Comparison of ENCODE assay signal across 17 mouse cellular contexts in genomic region chr13:75879756-75880155, GRCm38 (mm10).
"Had no signal": no experiment of that assay in that cellular context is flagged by ENCODE, and none has a peak within 500 bp of the region (broad histone marks: within the 10 kb centered on the region; RNA-seq: fewer than 3 reads in every experiment).

No protein-coding gene starts in this region.

- H3K4me3 ChIP-seq: midbrain, embryonic 10.5 days; midbrain, embryonic 13.5 days; midbrain, embryonic 15.5 days; myocyte; neural tube, embryonic 13.5 days; neural tube, embryonic 15.5 days had no signal

- H3K4me2 ChIP-seq: lung, embryonic 14.5 days; midbrain, embryonic 13.5 days; midbrain, embryonic 15.5 days; neural tube, embryonic 13.5 days; neural tube, embryonic 15.5 days had no signal

- H3K27ac ChIP-seq: midbrain, embryonic 10.5 days; midbrain, embryonic 13.5 days; midbrain, embryonic 15.5 days; neural tube, embryonic 13.5 days; neural tube, embryonic 15.5 days had no signal

- H3K9ac ChIP-seq: lung, embryonic 14.5 days; midbrain, embryonic 13.5 days; midbrain, embryonic 15.5 days; neural tube, embryonic 13.5 days; neural tube, embryonic 15.5 days had no signal

- H3K27me3 ChIP-seq: midbrain, embryonic 13.5 days; midbrain, embryonic 15.5 days; neural tube, embryonic 13.5 days; neural tube, embryonic 15.5 days had no signal

- H3K9me3 ChIP-seq: midbrain, embryonic 10.5 days; midbrain, embryonic 13.5 days; midbrain, embryonic 15.5 days; neural tube, embryonic 13.5 days; neural tube, embryonic 15.5 days had no signal

- H3K4me1 ChIP-seq: midbrain, embryonic 10.5 days; midbrain, embryonic 13.5 days; midbrain, embryonic 15.5 days; neural tube, embryonic 15.5 days had no signal

- ATAC-seq: midbrain, embryonic 15.5 days had no signal

- DNase-seq: lung, adult 18-20 months; lung, embryonic 14.5 days; lung, postnatal 14 days; lung, postnatal 36 days; right cerebral cortex, adult 18-20 months; right cerebral cortex, postnatal 25 days; right cerebral cortex, postnatal 4 days; spleen, adult 18-20 months; thymus, adult 18-20 months; thymus, postnatal 14 days; thymus, postnatal 36 days had no signal
